Mouse (Mus musculus): ENCODE data around the gene Hs1bp3. TPM values are rescaled to one million over a fixed set of nuclear protein-coding genes. Genes with fewer than 3 reads are reported as not detected.
A peak's percentile ranks its signal among the peaks of the same experiment; 100 is the strongest.

Hs1bp3 gene
- total RNA-seq (2014; rRNA removed), result 5.5 and 7.0 TPM in 2 replicates
- 4.2 and 5.8 TPM in 2 replicates for polyA plus RNA-seq (2015; fragmentation: Nextera tagmentation; extraction: Ambion mirVana)

GRCm38 (mm10) chr12:8313270-8313771 is at the start of gene Hs1bp3:
Gene Hs1bp3, plus strand, starts transcription at chr12:8313432.
- H3K4me1 ChIP-seq (ENCODE audit: insufficient read depth), result no peaks in the 10 kb centered on the region; the same call in 1 of the 2 replicates
- peaks cover 11% of the 10 kb centered on the region for H3K36me3 ChIP-seq (ENCODE audit: insufficient read depth)
- H3K4me2 ChIP-seq (ENCODE audit: low read depth), result peak within 1 kb of the TSS; percentile 83
- no peaks in the 10 kb centered on the region for H3K9me3 ChIP-seq (ENCODE audit: low read length)
- peak within 1 kb of the TSS; percentile 52 for H3K4me3 ChIP-seq (ENCODE audit: low read depth, low read length)
- DNase-seq (peak; percentile 92), ATAC-seq (peak; percentile 92)
- TF ChIP-seq CTCF (IDR thresholded peaks at IDR 0.05; ENCODE audit: low read depth), result peak; percentile 98
- 0 out of 2 replicates have a peak within 1 kb of the TSS, but pooled peaks have one; percentile 5 for H3K27ac ChIP-seq (ENCODE audit: low read depth, low read length)
- 0 out of 2 replicates have a peak, but pooled peaks cover 4% of the 10 kb centered on the region for H3K27me3 ChIP-seq (ENCODE audit: insufficient read depth, low read length)
- peak within 1 kb of the TSS; percentile 58 for H3K9ac ChIP-seq
- WGBS, result 2% methylated on average over 35 of the region's 38 CpGs

- TF ChIP-seq CTCF (IDR thresholded peaks at IDR 0.05; ENCODE audit: low read depth), result no peak
- Histone ChIP-seq H3K4me3 (ENCODE audit: low read depth, low read length) (no peak overlapping the region), H3K36me3 (ENCODE audit: insufficient read depth) (0 out of 2 replicates have a peak, but pooled peaks cover 4% of the 10 kb centered on the region), H3K27ac (ENCODE audit: low read depth, low read length) (no peak overlapping the region), H3K4me1 (ENCODE audit: insufficient read depth) (no peaks in the 10 kb centered on the region), H3K4me2 (ENCODE audit: low read depth) (no peak overlapping the region), H3K9ac (no peak overlapping the region), H3K9me3 (ENCODE audit: low read length) (no peaks in the 10 kb centered on the region), H3K27me3 (ENCODE audit: insufficient read depth, low read length) (no peaks in the 10 kb centered on the region)
- ATAC-seq (no peak), DNase-seq (no peak)
- 86% methylated on average over 7 of the region's 7 CpGs for WGBS
Observed at GRCm38 (mm10) chr12:8266311-8266710, 46.9 kb upstream of the Hs1bp3 start.

- DNase-seq (no peak), ATAC-seq (no peak)
- Histone ChIP-seq H3K4me1 (ENCODE audit: insufficient read depth) (no peaks in the 10 kb centered on the region), H3K27me3 (ENCODE audit: insufficient read depth, low read length) (no peaks in the 10 kb centered on the region), H3K4me3 (ENCODE audit: low read depth, low read length) (no peak overlapping the region), H3K36me3 (ENCODE audit: insufficient read depth) (0 out of 2 replicates have a peak, but pooled peaks cover 4% of the 10 kb centered on the region), H3K9me3 (ENCODE audit: low read length) (no peaks in the 10 kb centered on the region), H3K4me2 (ENCODE audit: low read depth) (no peak overlapping the region), H3K27ac (ENCODE audit: low read depth, low read length) (no peak overlapping the region), H3K9ac (no peak overlapping the region)
- 96% methylated on average over 11 of the region's 11 CpGs for WGBS
- no peak for TF ChIP-seq CTCF (IDR thresholded peaks at IDR 0.05; ENCODE audit: low read depth)
Observed at GRCm38 (mm10) chr12:8269627-8270026, 43.6 kb upstream of the Hs1bp3 start.

GRCm38 (mm10) chr12:8271405-8271804 is 41.8 kb upstream of the Hs1bp3 start:
- H3K4me1 ChIP-seq (ENCODE audit: insufficient read depth), result no peaks in the 10 kb centered on the region
- no peak for ATAC-seq
- no peak overlapping the region for H3K27ac ChIP-seq (ENCODE audit: low read depth, low read length)
- H3K9ac ChIP-seq, result no peak overlapping the region
- no peaks in the 10 kb centered on the region for H3K9me3 ChIP-seq (ENCODE audit: low read length)
- 94% methylated on average over 2 of the region's 2 CpGs for WGBS
- no peak overlapping the region for H3K4me2 ChIP-seq (ENCODE audit: low read depth)
- TF ChIP-seq CTCF (IDR thresholded peaks at IDR 0.05; ENCODE audit: low read depth), result no peak
- H3K27me3 ChIP-seq (ENCODE audit: insufficient read depth, low read length), result no peaks in the 10 kb centered on the region
- 0 out of 2 replicates have a peak, but pooled peaks cover 7% of the 10 kb centered on the region for H3K36me3 ChIP-seq (ENCODE audit: insufficient read depth)
- no peak overlapping the region for H3K4me3 ChIP-seq (ENCODE audit: low read depth, low read length)
- no peak for DNase-seq

- ATAC-seq, result no peak
- no peak overlapping the region for H3K9ac ChIP-seq
- DNase-seq, result no peak
- H3K27ac ChIP-seq (ENCODE audit: low read depth, low read length), result no peak overlapping the region
- no peak for TF ChIP-seq CTCF (IDR thresholded peaks at IDR 0.05; ENCODE audit: low read depth)
- 0 out of 2 replicates have a peak, but pooled peaks cover 8% of the 10 kb centered on the region for H3K36me3 ChIP-seq (ENCODE audit: insufficient read depth)
- no peak overlapping the region for H3K4me3 ChIP-seq (ENCODE audit: low read depth, low read length)
- WGBS, result 94% methylated on average over 6 of the region's 6 CpGs
- H3K9me3 ChIP-seq (ENCODE audit: low read length), result no peaks in the 10 kb centered on the region
- no peak overlapping the region for H3K4me2 ChIP-seq (ENCODE audit: low read depth)
- no peaks in the 10 kb centered on the region for H3K27me3 ChIP-seq (ENCODE audit: insufficient read depth, low read length)
- H3K4me1 ChIP-seq (ENCODE audit: insufficient read depth), result no peaks in the 10 kb centered on the region
Observed at GRCm38 (mm10) chr12:8273471-8274171, 39.6 kb upstream of the Hs1bp3 start.

- Histone ChIP-seq H3K4me2 (ENCODE audit: low read depth) (no peak overlapping the region), H3K27me3 (ENCODE audit: insufficient read depth, low read length) (no peaks in the 10 kb centered on the region), H3K9ac (no peak overlapping the region), H3K9me3 (ENCODE audit: low read length) (no peaks in the 10 kb centered on the region), H3K36me3 (ENCODE audit: insufficient read depth) (peaks cover 11% of the 10 kb centered on the region; the same call in 1 of the 2 replicates), H3K4me1 (ENCODE audit: insufficient read depth) (no peaks in the 10 kb centered on the region), H3K27ac (ENCODE audit: low read depth, low read length) (no peak overlapping the region), H3K4me3 (ENCODE audit: low read depth, low read length) (no peak overlapping the region)
- no peak for ATAC-seq
- TF ChIP-seq CTCF (IDR thresholded peaks at IDR 0.05; ENCODE audit: low read depth), result no peak
- DNase-seq, result no peak
- 94% methylated on average over 4 of the region's 4 CpGs for whole genome bisulfite sequencing
Observed at GRCm38 (mm10) chr12:8275424-8275823, 37.8 kb upstream of the Hs1bp3 start.
